Mouse (Mus musculus): ENCODE measurements around the gene Atp1a3.

Gene Atp1a3

DNA sequence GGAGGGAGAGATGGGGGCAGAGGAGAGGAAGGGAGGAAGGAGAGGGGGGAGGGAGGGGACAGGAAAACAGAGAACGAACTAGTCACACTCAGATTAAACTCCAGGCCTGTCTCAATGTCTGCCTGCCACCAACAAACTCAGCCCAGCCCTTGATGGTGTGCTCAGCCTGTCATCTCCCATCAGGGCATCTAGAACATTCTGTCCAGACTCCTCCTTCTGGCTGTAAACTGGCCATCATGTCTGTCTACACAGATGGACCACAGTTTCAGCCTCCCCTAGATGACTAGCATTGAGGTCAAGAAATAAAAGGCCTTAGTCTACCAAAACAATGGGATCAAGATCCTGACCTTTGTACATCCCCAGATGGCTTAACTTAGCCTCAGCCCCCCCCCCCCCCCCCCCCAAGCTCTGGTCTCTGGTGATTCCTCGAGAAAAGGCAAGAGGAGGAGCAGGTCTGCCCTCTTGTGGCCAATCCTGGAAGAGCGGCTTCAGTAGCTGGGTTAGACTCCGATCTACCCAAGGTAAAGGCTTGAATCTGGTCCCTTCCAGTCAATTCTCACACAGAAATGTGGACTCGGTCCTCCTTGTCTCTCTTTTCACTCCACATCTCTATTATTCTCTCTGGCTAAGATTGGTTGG, 40.7 kb downstream of the Atp1a3 start:
- DNase-seq (ENCODE audit: low spot score in 2 of 2) = peak; percentile 80 to 89

DNA sequence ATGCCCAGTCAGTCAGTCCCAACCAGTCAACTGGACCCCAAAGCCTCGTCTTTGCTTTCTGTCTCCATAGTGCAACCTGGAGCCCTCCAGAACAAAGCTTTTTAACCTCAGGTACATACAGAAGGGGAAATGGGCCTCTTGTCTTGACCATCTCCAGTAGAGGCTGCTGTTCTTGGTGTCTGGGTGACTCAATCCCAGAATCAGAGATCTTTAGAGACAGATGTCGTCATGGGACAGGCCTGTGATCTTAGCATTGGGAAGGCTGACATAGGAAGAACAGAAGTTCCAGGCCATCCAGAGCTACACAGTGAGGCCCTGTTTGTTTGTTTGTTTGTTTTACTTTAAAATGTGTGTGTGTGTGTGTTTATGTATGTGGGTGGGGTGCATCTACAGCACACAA, 41.5 kb downstream of the Atp1a3 start:
- DNase-seq (ENCODE audit: low spot score in 2 of 2) = no peak

DNA sequence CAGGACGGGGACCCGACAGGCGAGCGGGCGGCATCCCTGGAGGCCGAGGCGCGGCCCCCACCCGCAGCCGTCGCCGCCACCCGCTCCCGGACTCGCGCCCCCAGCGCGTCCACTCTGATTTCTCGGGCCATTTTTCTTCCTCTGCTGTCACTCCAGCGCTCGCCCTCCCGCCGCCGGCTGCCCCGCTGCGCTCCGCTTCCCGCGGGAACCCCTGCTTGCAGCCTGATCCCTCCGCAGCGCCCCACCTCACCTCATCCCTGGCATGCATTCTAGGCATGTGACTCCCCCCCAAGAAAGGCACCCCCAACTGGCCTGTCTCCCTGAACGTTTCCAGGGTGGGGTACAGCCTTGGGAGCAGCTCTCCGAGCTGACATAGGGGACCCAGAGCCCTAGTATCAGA, 50.5 kb downstream of the Atp1a3 start:
- no peak for DNase-seq (ENCODE audit: low spot score in 2 of 2)

DNA sequence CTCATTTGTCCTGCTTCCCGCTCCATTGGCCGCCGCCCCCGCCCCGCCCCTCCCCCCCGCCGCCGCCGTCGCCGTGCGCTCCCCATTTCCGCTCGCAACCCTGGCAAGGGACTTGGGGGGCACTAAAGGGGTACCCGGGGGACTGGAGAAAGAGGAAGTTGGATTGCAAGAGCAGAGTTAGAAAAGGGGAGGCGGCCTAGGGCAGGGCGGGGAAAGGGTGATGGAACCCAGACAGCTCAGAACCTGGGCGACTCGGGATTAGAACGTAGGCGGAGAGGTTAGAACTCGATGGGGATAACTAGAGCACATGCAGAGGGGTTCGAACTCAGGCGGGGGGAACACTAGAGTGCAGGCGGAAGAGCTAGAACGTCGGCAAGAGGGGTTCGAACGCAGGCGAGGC, 51.3 kb downstream of the Atp1a3 start:
- DNase-seq (ENCODE audit: low spot score in 2 of 2) = peak in 1 of 2 experiments; percentile 27

DNA sequence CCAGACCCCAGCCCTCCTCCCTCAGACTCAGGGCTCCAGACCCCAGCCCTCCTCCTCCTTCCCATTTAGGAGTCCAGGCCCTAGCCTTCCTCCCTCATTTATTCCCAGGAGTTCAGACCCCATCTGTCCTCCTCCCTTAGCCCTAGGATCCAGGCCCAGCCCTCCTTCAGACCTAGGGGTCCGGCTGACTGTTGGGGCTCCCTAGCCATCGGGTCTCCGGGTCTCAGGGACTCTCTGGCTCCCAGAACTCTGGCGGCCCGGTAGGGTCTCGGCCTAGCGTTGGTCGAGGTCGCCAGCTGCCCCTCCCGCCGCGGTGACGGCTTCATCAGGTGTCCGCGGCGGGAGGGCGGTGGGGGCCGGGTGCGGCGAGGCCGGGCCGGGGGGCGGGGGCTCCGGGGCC, 51.8 kb downstream of the Atp1a3 start:
- DNase-seq (ENCODE audit: low spot score in 2 of 2) = peak in 1 of 2 experiments; percentile 19

DNA sequence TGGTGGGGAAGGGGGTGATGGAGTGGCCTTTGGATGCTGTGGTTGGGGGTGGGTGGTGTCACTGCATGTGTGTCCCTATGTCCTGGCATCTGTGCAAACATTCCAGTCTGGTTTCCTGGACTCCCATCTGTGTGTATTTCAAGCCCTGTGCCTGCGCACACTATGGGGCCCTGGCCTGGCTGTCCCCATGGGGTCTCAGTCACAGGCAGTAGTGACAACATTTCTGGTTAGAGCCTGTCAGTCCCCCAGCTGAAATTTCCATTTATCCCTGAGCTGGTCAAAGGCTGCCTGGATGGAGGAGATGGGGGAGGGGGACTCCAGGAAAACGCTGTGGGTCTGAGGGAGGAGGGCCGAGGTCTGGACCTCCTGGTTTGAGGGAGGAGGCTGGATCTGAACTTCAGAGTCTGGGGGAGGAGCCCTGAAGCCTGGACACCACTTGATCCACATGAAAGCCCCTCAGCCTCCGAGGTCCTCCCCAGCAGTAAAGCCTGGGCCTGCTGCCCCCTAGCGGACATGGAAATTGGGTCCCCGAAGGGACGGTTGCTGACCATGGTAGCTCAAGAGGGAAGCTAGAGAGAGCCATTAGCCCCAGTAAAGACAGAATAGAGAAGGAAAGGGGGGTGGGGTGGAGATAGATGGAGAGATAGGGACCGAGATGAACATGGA, 55.7 kb downstream of the Atp1a3 start:
- DNase-seq (ENCODE audit: low spot score in 2 of 2) = peak in 1 of 2 experiments; percentile 74

DNA sequence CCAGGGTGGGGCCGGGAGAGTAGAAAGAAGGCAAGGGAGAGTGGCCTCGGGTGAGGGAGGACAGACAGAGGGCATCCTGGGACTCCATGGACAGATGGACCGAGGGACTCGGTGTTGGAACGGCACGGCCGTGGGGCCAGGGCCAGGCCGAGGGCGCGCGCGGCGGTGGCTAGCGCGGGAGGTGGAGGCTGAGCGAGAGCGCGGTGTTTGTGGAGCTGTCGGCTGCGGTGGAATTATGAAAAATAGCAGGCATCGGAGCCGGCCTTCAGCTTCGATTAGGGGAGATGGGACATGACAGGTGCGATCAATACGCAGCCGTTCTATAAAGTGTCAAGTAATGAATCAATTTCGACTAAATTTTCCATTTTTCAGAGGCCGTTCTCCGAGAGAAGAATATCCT, 57.0 kb downstream of the Atp1a3 start:
- DNase-seq (ENCODE audit: low spot score in 2 of 2) = no peak

DNA sequence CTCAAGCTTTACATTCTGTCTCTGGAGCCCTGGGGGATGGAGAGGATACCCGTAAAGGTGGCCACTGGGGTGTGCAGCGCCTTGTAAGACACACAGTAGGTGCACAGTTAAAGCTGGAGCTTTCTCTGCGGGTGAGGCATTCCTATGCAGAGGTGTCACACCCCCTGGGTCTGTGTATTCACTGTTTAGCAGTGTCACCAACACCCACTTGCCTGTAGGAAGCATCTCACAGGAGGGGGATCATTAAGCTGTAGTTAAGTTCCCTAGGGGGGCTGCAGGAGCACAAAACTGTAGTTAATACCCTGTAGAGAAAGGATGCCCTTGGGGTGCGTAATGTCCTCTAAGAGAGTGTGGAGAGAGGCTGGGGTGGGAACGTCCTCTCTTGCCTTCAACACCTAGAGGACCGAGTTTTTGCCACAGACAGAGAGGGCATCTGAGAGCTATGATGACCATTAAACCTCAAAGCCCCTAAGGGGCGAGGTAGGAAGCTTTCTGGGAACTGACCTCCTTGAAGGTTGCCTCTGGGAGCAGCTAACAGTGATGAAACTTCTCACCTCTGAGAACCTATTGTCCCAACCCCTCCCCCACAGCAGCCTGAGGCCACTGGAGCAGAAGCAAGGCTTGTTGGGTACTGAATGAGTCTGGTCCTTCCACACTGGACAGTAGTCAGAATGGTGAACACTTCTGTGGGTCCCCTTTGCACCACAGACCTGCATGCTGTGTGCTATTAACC, 58.3 kb downstream of the Atp1a3 start:
- no peak for DNase-seq (ENCODE audit: low spot score in 2 of 2)

DNA sequence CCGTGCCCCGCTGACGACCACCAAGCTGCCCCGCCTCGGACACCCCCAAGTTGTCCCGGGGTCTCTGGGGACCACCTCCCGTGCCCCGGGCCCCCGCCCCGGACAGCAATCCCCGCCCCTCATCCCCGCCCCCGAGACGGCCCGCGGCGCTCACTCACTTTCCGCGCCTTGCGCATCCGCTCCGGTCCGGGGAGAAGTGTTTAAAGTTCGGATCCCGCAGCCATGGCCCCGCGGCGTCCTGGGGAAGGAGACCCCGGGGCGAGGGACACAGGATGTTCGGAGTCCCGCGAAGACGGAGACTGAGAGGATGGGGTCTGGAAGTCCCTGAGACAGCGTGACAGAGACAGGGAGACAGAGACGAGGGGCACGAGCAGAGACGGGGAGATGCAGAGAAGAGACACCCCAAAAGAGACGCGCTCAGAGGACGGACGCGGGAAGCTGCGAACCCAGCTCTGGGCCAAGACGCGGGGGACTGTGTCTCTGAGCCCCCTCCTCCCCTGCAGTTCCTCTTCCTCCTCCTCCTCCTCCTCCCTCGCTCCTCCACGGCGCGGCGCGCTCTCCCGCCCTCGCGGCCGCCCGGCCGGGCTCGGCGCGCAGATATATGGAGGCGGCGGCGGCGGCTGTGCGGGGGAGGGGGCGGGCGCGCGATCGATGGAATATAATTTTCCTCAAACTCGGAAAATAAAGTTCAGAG, 61.4 kb downstream of the Atp1a3 start, which contains the start of gene Gm4881:
Gene Gm4881, minus strand, starts transcription at position 238 of the 694 bp plus-strand sequence.
- DNase-seq (ENCODE audit: low spot score in 2 of 2) = no peak

DNA sequence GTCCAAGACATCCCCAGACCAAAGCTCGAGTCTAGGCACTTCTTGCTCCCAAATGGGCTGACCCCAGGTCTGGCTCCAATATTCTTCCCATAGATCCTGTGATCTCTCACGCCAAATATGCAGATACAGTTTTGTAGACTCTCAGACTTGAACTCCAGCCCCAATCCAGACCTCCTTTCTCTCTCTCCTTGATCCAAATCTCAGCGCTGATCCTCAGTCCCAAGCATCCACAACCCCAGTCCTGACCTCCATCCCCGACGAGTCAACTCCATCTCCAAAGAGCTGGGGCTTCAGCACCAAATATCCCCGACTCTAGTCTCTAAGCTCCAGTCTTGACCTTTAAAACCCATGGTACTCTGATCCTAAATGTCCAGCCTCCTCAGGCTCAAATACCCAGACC, 62.1 kb downstream of the Atp1a3 start:
- no peak for DNase-seq (ENCODE audit: low spot score in 2 of 2)

DNA sequence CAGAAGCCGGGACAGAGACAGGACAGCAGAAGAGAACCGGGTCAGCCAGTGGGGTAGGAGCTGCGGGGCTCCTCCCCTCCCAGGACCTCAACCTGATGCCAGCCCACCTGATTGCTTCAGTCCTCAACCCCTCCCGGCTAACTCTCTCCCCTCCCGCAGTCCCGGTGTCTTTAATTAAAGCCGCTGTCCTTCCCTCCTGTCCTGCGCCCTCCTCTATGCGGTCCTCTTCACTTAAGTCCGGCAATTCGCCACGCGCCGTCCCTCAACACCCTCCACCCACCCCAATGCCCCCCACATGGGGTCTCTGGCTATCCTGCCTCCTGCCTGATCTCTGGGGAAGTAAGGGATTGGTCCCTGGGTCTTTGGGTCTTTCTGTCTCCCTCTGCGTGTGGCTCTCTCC, 74.1 kb downstream of the Atp1a3 start:
- no peak for DNase-seq (ENCODE audit: low spot score in 2 of 2)

DNA sequence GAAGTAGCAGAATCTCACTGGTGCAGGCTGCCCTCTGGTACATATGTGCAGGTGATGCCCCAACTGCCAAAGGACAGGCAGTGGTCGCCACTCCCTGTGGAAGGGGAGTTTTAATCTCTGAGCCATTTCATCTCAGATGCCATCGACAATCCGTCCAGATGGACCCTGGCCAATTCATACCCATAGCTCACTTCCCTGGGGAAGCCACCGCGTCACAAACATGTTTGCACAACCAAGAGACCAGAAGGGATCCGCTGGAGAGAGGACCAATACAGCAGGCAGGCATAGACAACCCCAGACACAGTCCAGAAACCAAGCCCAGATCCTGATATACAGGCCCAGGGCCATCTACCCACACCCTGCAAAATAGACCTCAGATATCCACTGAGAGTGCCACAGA, 75.3 kb downstream of the Atp1a3 start:
- no peak for DNase-seq (ENCODE audit: low spot score in 2 of 2)

All from right cerebral cortex, postnatal 10 days (tissue).